ENCODE assay signal across 22 mouse cellular contexts in genomic region chr12:99557498-99557897, GRCm38 (mm10). TPM values are rescaled to one million over a fixed set of nuclear protein-coding genes. Genes with fewer than 3 reads are reported as not detected.
A peak's percentile ranks its signal among the peaks of the same experiment; 100 is the strongest.
DNase-seq lines count a peak whose midpoint lies in the region; ATAC-seq and TF ChIP-seq lines count a peak whose summit lies in the region.
"Had no signal": no experiment of that assay in that cellular context is flagged by ENCODE, and none has a peak within 500 bp of the region (broad histone marks: within the 10 kb centered on the region; RNA-seq: fewer than 3 reads in every experiment).

No protein-coding gene starts in this region.

- H3K9me3 ChIP-seq in embryonic facial prominence, embryonic 13.5 days = no peaks in the 10 kb centered on the region
- no peaks in the 10 kb centered on the region for H3K9me3 ChIP-seq in embryonic facial prominence, embryonic 10.5 days
- H3K9me3 ChIP-seq in heart, embryonic 16.5 days (replicated peaks; ENCODE audit: control insufficient read depth, low read length) = no peaks in the 10 kb centered on the region
- no peaks in the 10 kb centered on the region for H3K9me3 ChIP-seq in MEL (replicated peaks; ENCODE audit: insufficient read depth, low read length)
- no peaks in the 10 kb centered on the region for H3K9me3 ChIP-seq in midbrain, embryonic 16.5 days (replicated peaks; ENCODE audit: control insufficient read depth, low read length, poor library complexity, severe bottlenecking)
- H3K9me3 ChIP-seq: forebrain, embryonic 10.5 days; neural tube, embryonic 12.5 days had no signal

- DNase-seq in embryonic facial prominence, embryonic 10.5 days (ENCODE audit: low spot score) = no peak
- DNase-seq in heart, postnatal 4 days = no peak
- no peak for DNase-seq in MEL (ENCODE audit: low read depth, low spot score)
- peak; percentile 51 for DNase-seq in induced T-regulatory cell, adult 2 months (ENCODE audit: low read depth)
- DNase-seq: adrenal gland, adult 8-10 months; cerebellum, adult 18-20 months; cerebellum, postnatal 25 days; gastrocnemius, postnatal 36 days; lung, postnatal 4 days; midbrain, embryonic 14.5 days had no signal

- no peaks in the 10 kb centered on the region for H3K36me3 ChIP-seq in embryonic facial prominence, embryonic 13.5 days
- H3K36me3 ChIP-seq in embryonic facial prominence, embryonic 10.5 days (replicated peaks) = peaks cover 16% of the 10 kb centered on the region
- H3K36me3 ChIP-seq in heart, embryonic 16.5 days (ENCODE audit: control insufficient read depth, insufficient read depth) = 0 out of 2 replicates have a peak, but pooled peaks cover 2% of the 10 kb centered on the region
- peaks cover 0 to 28% of the 10 kb centered on the region in 2 experiments; a peak in 2 of 4 replicates for H3K36me3 ChIP-seq in MEL (ENCODE audit: control insufficient read depth in 1 of 2, insufficient read depth in 2 of 2, low read length in 2 of 2)
- no peaks in the 10 kb centered on the region for H3K36me3 ChIP-seq in midbrain, embryonic 16.5 days (ENCODE audit: control insufficient read depth, insufficient read depth, low read length)
- H3K36me3 ChIP-seq: G1E; neural tube, embryonic 12.5 days had no signal

- WGBS in embryonic facial prominence, embryonic 13.5 days = 68% methylated on average over 8 of the region's 8 CpGs
- 82% methylated on average over 8 of the region's 8 CpGs for WGBS in embryonic facial prominence, embryonic 10.5 days
- WGBS in heart, embryonic 16.5 days = 59% methylated on average over 8 of the region's 8 CpGs
- WGBS in midbrain, embryonic 16.5 days = 57% methylated on average over 8 of the region's 8 CpGs

- TF ChIP-seq EP300 in MEL (IDR thresholded peaks at IDR 0.05; ENCODE audit: low read depth in 1 of 2, low read length in 2 of 2) = no peak

- 0 out of 2 replicates have a peak overlapping the region, but pooled peaks have one; percentile 9 for H3K27ac ChIP-seq in embryonic facial prominence, embryonic 13.5 days
- no peak overlapping the region for H3K27ac ChIP-seq in embryonic facial prominence, embryonic 10.5 days (replicated peaks)
- peak overlapping the region; percentile 34; the same call in 1 of the 2 replicates for H3K27ac ChIP-seq in heart, embryonic 16.5 days (ENCODE audit: low read length)
- no peak overlapping the region for H3K27ac ChIP-seq in MEL (ENCODE audit: control insufficient read depth, low read depth, low read length)
- no peak overlapping the region for H3K27ac ChIP-seq in midbrain, embryonic 16.5 days (ENCODE audit: low read length)
- H3K27ac ChIP-seq: forebrain, embryonic 10.5 days; hindbrain, postnatal 0 days; kidney, postnatal 0 days; left cerebral cortex, adult 2 months; neural tube, embryonic 12.5 days had no signal

- no peak overlapping the region for H3K9ac ChIP-seq in embryonic facial prominence, embryonic 13.5 days
- no peak overlapping the region for H3K9ac ChIP-seq in heart, embryonic 16.5 days (ENCODE audit: low read length)
- H3K9ac ChIP-seq in MEL (ENCODE audit: control insufficient read depth, low read depth, low read length, poor library complexity, severe bottlenecking) = no peak overlapping the region
- no peak overlapping the region for H3K9ac ChIP-seq in midbrain, embryonic 16.5 days (ENCODE audit: low read depth, low read length)
- H3K9ac ChIP-seq: neural tube, embryonic 12.5 days had no signal

- TF ChIP-seq POLR2A in MEL (IDR thresholded peaks at IDR 0.05; ENCODE audit: control insufficient read depth in 1 of 2, insufficient read depth in 1 of 2, low read depth in 1 of 2, low read length in 2 of 2, poor library complexity in 1 of 2) = no peak

- H3K4me2 ChIP-seq in embryonic facial prominence, embryonic 13.5 days = no peak overlapping the region
- no peak overlapping the region for H3K4me2 ChIP-seq in heart, embryonic 16.5 days (ENCODE audit: low read depth, low read length)
- no peak overlapping the region for H3K4me2 ChIP-seq in midbrain, embryonic 16.5 days (ENCODE audit: low read length)
- H3K4me2 ChIP-seq: neural tube, embryonic 12.5 days had no signal

- no peak overlapping the region for H3K4me3 ChIP-seq in embryonic facial prominence, embryonic 13.5 days
- no peak overlapping the region for H3K4me3 ChIP-seq in embryonic facial prominence, embryonic 10.5 days
- H3K4me3 ChIP-seq in heart, embryonic 16.5 days (ENCODE audit: low read length) = no peak overlapping the region
- no peak overlapping the region for H3K4me3 ChIP-seq in MEL (ENCODE audit: control insufficient read depth in 1 of 2, insufficient read depth in 1 of 2, low read depth in 2 of 2, low read length in 2 of 2)
- H3K4me3 ChIP-seq in midbrain, embryonic 16.5 days (ENCODE audit: low read depth, low read length) = no peak overlapping the region
- H3K4me3 ChIP-seq: forebrain, embryonic 10.5 days; left cerebral cortex, adult 2 months; neural tube, embryonic 12.5 days had no signal

- H3K4me1 ChIP-seq in embryonic facial prominence, embryonic 13.5 days = peaks cover 51% of the 10 kb centered on the region
- peaks cover 30% of the 10 kb centered on the region for H3K4me1 ChIP-seq in embryonic facial prominence, embryonic 10.5 days
- H3K4me1 ChIP-seq in heart, embryonic 16.5 days (ENCODE audit: control insufficient read depth, insufficient read depth, low read length) = peaks cover 33% of the 10 kb centered on the region
- H3K4me1 ChIP-seq in MEL (ENCODE audit: control insufficient read depth in 1 of 2, insufficient read depth in 2 of 2, low read length in 2 of 2) = peaks cover 21 to 28% of the 10 kb centered on the region in 2 experiments
- H3K4me1 ChIP-seq in midbrain, embryonic 16.5 days (ENCODE audit: control insufficient read depth, insufficient read depth, low read length) = peaks cover 22% of the 10 kb centered on the region

- TF ChIP-seq CTCF in MEL (IDR thresholded peaks at IDR 0.05 in 2 of 3, conservative IDR thresholded peaks at IDR 0.05 in 1 of 3; ENCODE audit: control insufficient read depth in 1 of 3, insufficient read depth in 1 of 3, low read depth in 2 of 3, low read length in 3 of 3, poor library complexity in 1 of 3, severe bottlenecking in 1 of 3) = no peak

- no peaks in the 10 kb centered on the region for H3K27me3 ChIP-seq in embryonic facial prominence, embryonic 13.5 days
- H3K27me3 ChIP-seq in embryonic facial prominence, embryonic 10.5 days (replicated peaks; ENCODE audit: low read depth, poor library complexity, severe bottlenecking) = no peaks in the 10 kb centered on the region
- H3K27me3 ChIP-seq in heart, embryonic 16.5 days (ENCODE audit: control insufficient read depth, insufficient read depth, low read length) = no peaks in the 10 kb centered on the region
- no peaks in the 10 kb centered on the region for H3K27me3 ChIP-seq in MEL (ENCODE audit: control insufficient read depth in 1 of 2, insufficient read depth in 2 of 2, low read length in 2 of 2)
- no peaks in the 10 kb centered on the region for H3K27me3 ChIP-seq in midbrain, embryonic 16.5 days (ENCODE audit: control insufficient read depth, insufficient read depth, low read depth, low read length)
- H3K27me3 ChIP-seq: CH12.LX; neural tube, embryonic 12.5 days had no signal

- ATAC-seq in embryonic facial prominence, embryonic 13.5 days (ENCODE audit: insufficient number of reproducible peaks, insufficient read depth, low FRiP score, low TSS enrichment, low read depth) = no peak
- no peak for ATAC-seq in heart, embryonic 16.5 days (replicated peaks; ENCODE audit: extremely low read depth, insufficient read depth, low FRiP score)
- no peak for ATAC-seq in midbrain, embryonic 16.5 days
- ATAC-seq: forebrain, embryonic 16.5 days; hindbrain, postnatal 0 days; intestine, postnatal 0 days had no signal

- no peak for TF ChIP-seq RAD21 in MEL (IDR thresholded peaks at IDR 0.05; ENCODE audit: low read depth, low read length)

- peaks cover 34% of the 10 kb centered on the region for H3K79me2 ChIP-seq in MEL (ENCODE audit: control insufficient read depth, insufficient read depth, low read length, poor library complexity)

TF ChIP-seq in MEL, 35 proteins besides CTCF, POLR2A, EP300 and RAD21:
- no peak for TF ChIP-seq E2F4 (IDR thresholded peaks at IDR 0.05; ENCODE audit: borderline replicate concordance, low read depth, low read length)
- TF ChIP-seq ZNF384 (IDR thresholded peaks at IDR 0.05; ENCODE audit: low read depth, low read length) = peak; percentile 31; the same call in 1 of the 2 replicates

RNA-seq across cellular contexts. Expression of gene Foxn3, which starts 5.9 kb away (rescaled TPM):
- 92.8 and 111 TPM in 2 replicates for polyA plus RNA-seq in embryonic facial prominence, embryonic 13.5 days (2015; fragmentation: Nextera tagmentation; extraction: Ambion mirVana)
- 64.7 and 65.3 TPM in 2 replicates for polyA plus RNA-seq in embryonic facial prominence, embryonic 10.5 days (2016; fragmentation: Nextera tagmentation; extraction: Ambion mirVana)
- polyA plus RNA-seq in heart, embryonic 16.5 days (2015; fragmentation: Nextera tagmentation; extraction: Ambion mirVana) = 52.1 and 57.2 TPM in 2 replicates
- total RNA-seq in heart, postnatal 4 days (2021) = 100 to 1,000 TPM; 113 to 131 TPM
- total RNA-seq in MEL (2012; rRNA removed) = 22.8 and 23.1 TPM in 2 replicates
- 10 to 100 TPM in 1 of 2 experiments, not detected in 1; 15.5 TPM for polyA plus RNA-seq in MEL (2012; ENCODE audit: insufficient read depth in 1 of 2, insufficient read length in 2 of 2, low read depth in 1 of 2, low replicate concordance in 2 of 2, missing spikeins in 1 of 2)
- 66.4 and 69.0 TPM in 2 replicates for polyA plus RNA-seq in midbrain, embryonic 16.5 days (2015; fragmentation: Nextera tagmentation; extraction: Ambion mirVana)

Comparison
In these comparisons a context has a peak if more than half of its experiments do, and no peak if none do; other contexts are left out.
1. H3K27ac ChIP-seq: peak in embryonic facial prominence, embryonic 13.5 days (single experiment) and heart, embryonic 16.5 days (single experiment); none in embryonic facial prominence, embryonic 10.5 days (single experiment), MEL (single experiment) and midbrain, embryonic 16.5 days (single experiment).